Mouse (Mus musculus) liver, embryonic 18 days (tissue): ENCODE measurements around the gene Ddx17. TPM values are rescaled to one million over a fixed set of nuclear protein-coding genes. Genes with fewer than 3 reads are reported as not detected.

Experiments used
- polyA plus RNA-seq: library from polyadenylated mRNA; depleted of rRNA; stranded (reverse); fragments of >200 nt; gene quantifications from 2 replicates; pipeline ENCODE4 v1.2.3, GENCODE M21; 2012; rRNA removed

Gene Ddx17
- 115 and 130 TPM in 2 replicates for polyA plus RNA-seq

DNA sequence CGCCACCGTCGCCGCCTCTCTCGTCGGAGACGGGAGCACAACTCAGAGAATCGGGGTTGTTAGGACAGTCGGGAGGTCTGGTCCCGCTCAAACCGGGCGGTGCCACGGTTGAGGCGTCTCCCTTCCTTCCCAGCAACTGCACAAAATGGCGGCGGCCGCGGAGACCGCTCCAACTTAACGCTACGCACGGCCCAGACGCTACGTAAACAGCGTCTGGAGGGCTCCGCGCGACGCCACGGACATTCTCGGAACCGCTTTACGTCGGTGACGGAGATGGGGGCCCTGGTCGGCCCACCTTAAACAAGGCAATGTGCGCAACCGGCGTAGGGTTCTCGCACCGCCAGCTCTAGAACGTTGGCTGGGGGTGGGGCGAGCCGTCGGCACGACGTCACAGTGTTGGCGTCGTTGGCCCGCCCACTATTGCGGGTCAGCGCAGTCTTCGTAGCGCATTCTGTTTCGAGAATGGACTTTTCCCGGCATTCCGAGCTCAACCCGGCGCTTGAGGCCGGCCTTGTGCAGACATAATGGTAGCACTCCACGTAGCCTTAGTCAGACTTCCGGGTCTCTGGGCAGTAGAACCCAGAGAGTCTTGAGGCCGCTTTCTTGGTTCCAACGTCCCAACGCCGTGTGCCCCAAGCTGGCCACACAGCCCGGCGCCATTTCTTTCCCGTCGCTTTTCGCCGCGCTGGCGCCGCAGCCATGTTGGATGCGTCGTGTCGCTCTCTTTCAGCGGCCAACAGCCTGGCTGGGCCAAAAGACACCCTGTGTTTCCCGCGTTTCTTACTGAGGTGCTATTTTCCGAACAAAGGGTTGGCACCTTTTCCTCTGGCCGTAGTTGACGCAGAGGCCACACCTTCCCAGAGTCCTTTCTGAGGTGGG lies at the start of gene Ddx17:
Gene Ddx17, minus strand, starts transcription at position 332 of the 879 bp plus-strand sequence.

GRCm38 (mm10) chr15:79516171-79517096 lies 30.1 kb downstream of the Ddx17 start, which contains the start of gene Kdelr3:
Gene Kdelr3, plus strand, starts transcription at chr15:79516411.

DNA sequence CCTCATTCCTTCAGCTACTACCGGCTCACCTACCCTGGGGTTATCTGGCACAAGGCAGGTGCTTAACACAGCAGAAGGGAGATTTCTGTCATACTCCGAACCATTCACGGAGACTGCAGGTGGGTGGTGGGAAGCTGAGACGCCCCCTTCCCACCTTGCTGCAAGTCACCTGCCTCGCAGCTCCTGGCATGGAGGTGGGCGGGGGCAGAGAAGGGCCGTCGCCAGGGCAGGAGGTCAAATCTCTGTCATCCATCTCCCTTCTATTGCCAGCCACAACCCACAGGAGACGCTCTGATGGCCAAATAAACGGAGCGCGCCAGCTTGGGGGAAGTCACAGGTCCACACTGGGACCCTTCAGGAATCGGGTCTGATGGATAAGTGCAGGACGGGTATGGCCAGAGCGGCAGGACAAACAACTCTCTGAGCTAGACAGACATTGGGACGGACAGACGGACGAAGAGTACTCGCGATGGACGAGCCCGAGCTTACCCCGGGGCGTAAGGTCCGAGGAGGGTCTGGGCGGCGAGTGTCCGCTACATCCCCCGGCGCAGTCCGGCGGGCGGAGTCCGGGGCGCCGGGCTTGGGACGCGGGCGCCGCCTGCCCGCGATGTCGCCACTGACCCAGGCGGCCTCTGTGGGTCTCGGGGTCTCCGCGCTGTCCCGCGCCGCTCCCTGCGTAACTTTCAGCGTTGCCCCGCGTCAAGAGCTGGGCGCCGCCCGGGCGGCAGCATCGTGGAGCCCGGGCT lies 41.7 kb downstream of the Ddx17 start, which contains the start of gene Kcnj4:
Gene Kcnj4, minus strand, starts transcription at position 535 of the 746 bp plus-strand sequence.

Other genes starting within 250 kb of the Ddx17 start
- gene Pla2g6, start 218.4 kb downstream of the Ddx17 start, polyA plus RNA-seq: 22.0 and 25.6 TPM in 2 replicates
- gene Maff, start 200.1 kb downstream of the Ddx17 start, polyA plus RNA-seq: 15.1 and 22.6 TPM in 2 replicates
- 10.3 and 11.8 TPM in 2 replicates for gene Tmem184b, start 143.2 kb downstream of the Ddx17 start, polyA plus RNA-seq
- gene Csnk1e, start 91.2 kb downstream of the Ddx17 start, polyA plus RNA-seq: 12.5 and 15.1 TPM in 2 replicates
- gene Kcnj4, start 41.5 kb downstream of the Ddx17 start, polyA plus RNA-seq: not detected in 2 replicates
- 4.4 and 5.1 TPM in 2 replicates for gene Kdelr3, start 30.3 kb downstream of the Ddx17 start, polyA plus RNA-seq
- 0.26 and 0.46 TPM in 2 replicates for gene Dmc1, start 58.4 kb upstream of the Ddx17 start, polyA plus RNA-seq
- gene Fam227a, start 112.2 kb upstream of the Ddx17 start, polyA plus RNA-seq: 0.47 and 0.53 TPM in 2 replicates
- 3.8 and 4.5 TPM in 2 replicates for gene Cby1, start 112.5 kb upstream of the Ddx17 start, polyA plus RNA-seq
- gene Tomm22, start 124.1 kb upstream of the Ddx17 start, polyA plus RNA-seq: 55.2 and 55.6 TPM in 2 replicates
- gene Josd1, start 141.2 kb upstream of the Ddx17 start, polyA plus RNA-seq: 22.9 and 24.2 TPM in 2 replicates
- gene Gtpbp1, start 144.1 kb upstream of the Ddx17 start, polyA plus RNA-seq: 12.5 and 14.7 TPM in 2 replicates
- gene Sun2, start 195.8 kb upstream of the Ddx17 start, polyA plus RNA-seq: 17.9 and 20.3 TPM in 2 replicates
- gene Dnal4, start 231.1 kb upstream of the Ddx17 start, polyA plus RNA-seq: 7.8 and 8.9 TPM in 2 replicates